Comparison of ENCODE assay signal across 24 mouse cellular contexts in genomic region chr10:42879682-42880081, GRCm38 (mm10). TPM values are rescaled to one million over a fixed set of nuclear protein-coding genes. Genes with fewer than 3 reads are reported as not detected.
DNase-seq lines count a peak whose midpoint lies in the region; ATAC-seq and TF ChIP-seq lines count a peak whose summit lies in the region.
"Had no signal": no experiment of that assay in that cellular context is flagged by ENCODE, and none has a peak within 500 bp of the region (broad histone marks: within the 10 kb centered on the region; RNA-seq: fewer than 3 reads in every experiment).

No protein-coding gene starts in this region.

- no peak for TF ChIP-seq POLR2A in kidney, adult 2 months (IDR thresholded peaks at IDR 0.05; ENCODE audit: low read depth, low read length)

- H3K4me2 ChIP-seq in intestine, embryonic 14.5 days (ENCODE audit: low read length) = no peak overlapping the region
- no peak overlapping the region for H3K4me2 ChIP-seq in intestine, postnatal 0 days (replicated peaks; ENCODE audit: low read depth)
- no peak overlapping the region for H3K4me2 ChIP-seq in kidney, postnatal 0 days (ENCODE audit: low read length)
- no peak overlapping the region; the same call in 1 of the 2 replicates for H3K4me2 ChIP-seq in intestine, embryonic 16.5 days (ENCODE audit: low read depth, low read length)
- 0 out of 2 replicates have a peak overlapping the region, but pooled peaks have one; percentile 16 for H3K4me2 ChIP-seq in stomach, embryonic 16.5 days (ENCODE audit: low read depth, low read length)
- H3K4me2 ChIP-seq in hindbrain, embryonic 13.5 days = no peak overlapping the region
- H3K4me2 ChIP-seq: forebrain, embryonic 13.5 days; heart, embryonic 11.5 days; hindbrain, embryonic 14.5 days had no signal

- no peaks in the 10 kb centered on the region for H3K27me3 ChIP-seq in intestine, embryonic 14.5 days (replicated peaks; ENCODE audit: control insufficient read depth, insufficient read depth, low read length)
- no peaks in the 10 kb centered on the region for H3K27me3 ChIP-seq in intestine, postnatal 0 days (replicated peaks; ENCODE audit: control insufficient read depth, insufficient read depth, low read length)
- H3K27me3 ChIP-seq in kidney, postnatal 0 days (ENCODE audit: insufficient read depth, low read length) = no peaks in the 10 kb centered on the region
- no peaks in the 10 kb centered on the region for H3K27me3 ChIP-seq in kidney, adult 2 months (replicated peaks; ENCODE audit: control insufficient read depth, insufficient read depth, low read length)
- H3K27me3 ChIP-seq in intestine, embryonic 16.5 days (replicated peaks; ENCODE audit: control insufficient read depth, insufficient read depth, low read length) = no peaks in the 10 kb centered on the region
- H3K27me3 ChIP-seq in stomach, embryonic 16.5 days (ENCODE audit: control insufficient read depth, insufficient read depth, low read length) = no peaks in the 10 kb centered on the region
- 0 out of 2 replicates have a peak, but pooled peaks cover 3% of the 10 kb centered on the region for H3K27me3 ChIP-seq in hindbrain, embryonic 13.5 days
- H3K27me3 ChIP-seq: CH12.LX; forebrain, embryonic 13.5 days had no signal

- no peak for TF ChIP-seq CTCF in intestine, postnatal 0 days (IDR thresholded peaks at IDR 0.05; ENCODE audit: low read depth)
- TF ChIP-seq CTCF in kidney, postnatal 0 days (IDR thresholded peaks at IDR 0.05; ENCODE audit: low read depth) = no peak
- no peak for TF ChIP-seq CTCF in kidney, adult 2 months (conservative IDR thresholded peaks at IDR 0.05; ENCODE audit: insufficient read depth, insufficient read length, low read depth, low read length)

- H3K27ac ChIP-seq in intestine, embryonic 14.5 days (ENCODE audit: low read depth) = peak overlapping the region; percentile 39
- H3K27ac ChIP-seq in intestine, postnatal 0 days (ENCODE audit: low read depth, low read length) = no peak overlapping the region
- peak overlapping the region; percentile 8; the same call in 1 of the 2 replicates for H3K27ac ChIP-seq in kidney, postnatal 0 days
- no peak overlapping the region for H3K27ac ChIP-seq in kidney, adult 2 months (ENCODE audit: insufficient read depth, low read depth, low read length)
- H3K27ac ChIP-seq in intestine, embryonic 16.5 days (ENCODE audit: low read length) = peak overlapping the region; percentile 69
- peak overlapping the region; percentile 67 for H3K27ac ChIP-seq in stomach, embryonic 16.5 days (ENCODE audit: low read length)
- no peak overlapping the region for H3K27ac ChIP-seq in hindbrain, embryonic 13.5 days
- H3K27ac ChIP-seq: forebrain, embryonic 10.5 days; forebrain, embryonic 13.5 days; hindbrain, embryonic 10.5 days; hindbrain, embryonic 14.5 days had no signal

- 54% methylated on average over 5 of the region's 5 CpGs for WGBS in intestine, embryonic 14.5 days
- WGBS in intestine, postnatal 0 days = 61% methylated on average over 5 of the region's 5 CpGs
- WGBS in kidney, postnatal 0 days = 60% methylated on average over 5 of the region's 5 CpGs
- WGBS in kidney, adult 2 months = 62% methylated on average over 5 of the region's 5 CpGs
- 43% methylated on average over 5 of the region's 5 CpGs for WGBS in intestine, embryonic 16.5 days
- WGBS in stomach, embryonic 16.5 days = 57% methylated on average over 5 of the region's 5 CpGs
- 86% methylated on average over 5 of the region's 5 CpGs for WGBS in hindbrain, embryonic 13.5 days

- H3K9me3 ChIP-seq in intestine, embryonic 14.5 days (ENCODE audit: control insufficient read depth, low read length) = no peaks in the 10 kb centered on the region
- H3K9me3 ChIP-seq in intestine, postnatal 0 days (ENCODE audit: control insufficient read depth) = no peaks in the 10 kb centered on the region
- H3K9me3 ChIP-seq in kidney, postnatal 0 days (replicated peaks; ENCODE audit: low read length) = no peaks in the 10 kb centered on the region
- H3K9me3 ChIP-seq in intestine, embryonic 16.5 days (ENCODE audit: control insufficient read depth, low read length) = no peaks in the 10 kb centered on the region
- H3K9me3 ChIP-seq in stomach, embryonic 16.5 days (replicated peaks; ENCODE audit: control insufficient read depth, low read length) = no peaks in the 10 kb centered on the region
- H3K9me3 ChIP-seq in hindbrain, embryonic 13.5 days = no peaks in the 10 kb centered on the region
- H3K9me3 ChIP-seq: forebrain, embryonic 10.5 days; forebrain, embryonic 13.5 days; G1E; hindbrain, embryonic 10.5 days had no signal

- no peak overlapping the region for H3K4me3 ChIP-seq in intestine, embryonic 14.5 days (ENCODE audit: low read depth, low read length)
- no peak overlapping the region for H3K4me3 ChIP-seq in intestine, postnatal 0 days (ENCODE audit: low read depth, low read length)
- no peak overlapping the region for H3K4me3 ChIP-seq in kidney, postnatal 0 days (replicated peaks; ENCODE audit: low read depth, low read length)
- H3K4me3 ChIP-seq in kidney, adult 2 months (ENCODE audit: insufficient read depth, low read depth, low read length) = no peak overlapping the region
- no peak overlapping the region for H3K4me3 ChIP-seq in intestine, embryonic 16.5 days (ENCODE audit: low read length)
- H3K4me3 ChIP-seq in stomach, embryonic 16.5 days (replicated peaks; ENCODE audit: low read length) = no peak overlapping the region
- H3K4me3 ChIP-seq in hindbrain, embryonic 13.5 days = no peak overlapping the region
- H3K4me3 ChIP-seq: forebrain, embryonic 10.5 days; forebrain, embryonic 13.5 days; hindbrain, embryonic 10.5 days had no signal

- H3K36me3 ChIP-seq in intestine, embryonic 14.5 days (ENCODE audit: control insufficient read depth, insufficient read depth, low read length) = no peaks in the 10 kb centered on the region
- H3K36me3 ChIP-seq in intestine, postnatal 0 days (ENCODE audit: control insufficient read depth, insufficient read depth) = no peaks in the 10 kb centered on the region
- H3K36me3 ChIP-seq in kidney, postnatal 0 days (ENCODE audit: insufficient read depth, low read length) = no peaks in the 10 kb centered on the region
- H3K36me3 ChIP-seq in kidney, adult 2 months (ENCODE audit: control insufficient read depth, insufficient read depth, low read length) = no peaks in the 10 kb centered on the region
- no peaks in the 10 kb centered on the region for H3K36me3 ChIP-seq in intestine, embryonic 16.5 days (ENCODE audit: control insufficient read depth, insufficient read depth, low read length)
- H3K36me3 ChIP-seq in stomach, embryonic 16.5 days (ENCODE audit: control insufficient read depth, insufficient read depth, low read length) = no peaks in the 10 kb centered on the region
- no peaks in the 10 kb centered on the region for H3K36me3 ChIP-seq in hindbrain, embryonic 13.5 days
- H3K36me3 ChIP-seq: forebrain, embryonic 10.5 days; G1E; hindbrain, embryonic 10.5 days had no signal

- DNase-seq in intestine, embryonic 14.5 days (ENCODE audit: low spot score) = no peak
- peak; percentile 15 for DNase-seq in kidney, postnatal 0 days (ENCODE audit: low spot score)
- DNase-seq in kidney, adult 2 months = no peak
- DNase-seq in thymus, adult 18-20 months = no peak
- DNase-seq: adrenal gland, postnatal 10 days; adrenal gland, postnatal 36 days; B cell, adult 2 months; cerebellum, adult 18-20 months; cerebellum, adult 9-10 months; cerebellum, postnatal 14 days; gastrocnemius, postnatal 10 days; gastrocnemius, postnatal 36 days had no signal

- H3K4me1 ChIP-seq in intestine, embryonic 14.5 days (replicated peaks; ENCODE audit: control insufficient read depth, insufficient read depth, low read length) = 0 out of 2 replicates have a peak, but pooled peaks cover 4% of the 10 kb centered on the region
- H3K4me1 ChIP-seq in intestine, postnatal 0 days (replicated peaks; ENCODE audit: control insufficient read depth, insufficient read depth, low read length) = no peaks in the 10 kb centered on the region
- H3K4me1 ChIP-seq in kidney, postnatal 0 days (replicated peaks; ENCODE audit: insufficient read depth, low read length) = no peaks in the 10 kb centered on the region
- H3K4me1 ChIP-seq in kidney, adult 2 months (ENCODE audit: control insufficient read depth, insufficient read depth, low read length) = no peaks in the 10 kb centered on the region
- no peaks in the 10 kb centered on the region for H3K4me1 ChIP-seq in intestine, embryonic 16.5 days (ENCODE audit: control insufficient read depth, insufficient read depth, low read length)
- H3K4me1 ChIP-seq in stomach, embryonic 16.5 days (ENCODE audit: control insufficient read depth, insufficient read depth, low read length) = no peaks in the 10 kb centered on the region
- H3K4me1 ChIP-seq in hindbrain, embryonic 13.5 days (replicated peaks) = peaks cover 3% of the 10 kb centered on the region; the same call in 1 of the 2 replicates
- H3K4me1 ChIP-seq: forebrain, embryonic 13.5 days had no signal

- H3K9ac ChIP-seq in intestine, embryonic 14.5 days (ENCODE audit: low read length) = no peak overlapping the region
- H3K9ac ChIP-seq in intestine, postnatal 0 days (ENCODE audit: low read depth, low read length) = no peak overlapping the region
- H3K9ac ChIP-seq in kidney, postnatal 0 days (ENCODE audit: low read depth, low read length) = no peak overlapping the region
- H3K9ac ChIP-seq in intestine, embryonic 16.5 days (ENCODE audit: low read depth, low read length) = no peak overlapping the region; the same call in 1 of the 2 replicates
- H3K9ac ChIP-seq in stomach, embryonic 16.5 days (ENCODE audit: low read length) = no peak overlapping the region
- H3K9ac ChIP-seq in hindbrain, embryonic 13.5 days = no peak overlapping the region
- H3K9ac ChIP-seq: forebrain, embryonic 13.5 days; hindbrain, embryonic 14.5 days had no signal

- ATAC-seq in intestine, embryonic 14.5 days (replicated peaks; ENCODE audit: low FRiP score, low TSS enrichment, low read depth) = no peak
- ATAC-seq in intestine, postnatal 0 days = no peak
- ATAC-seq in kidney, postnatal 0 days (replicated peaks; ENCODE audit: low FRiP score, low read depth) = no peak; the same call in 1 of the 2 replicates
- ATAC-seq in intestine, embryonic 16.5 days = peak; percentile 52
- ATAC-seq in stomach, embryonic 16.5 days (ENCODE audit: insufficient read depth, low FRiP score) = peak; percentile 65; the same call in 1 of the 2 replicates
- ATAC-seq in hindbrain, embryonic 13.5 days (ENCODE audit: low FRiP score) = no peak
- ATAC-seq: forebrain, embryonic 13.5 days; Patski had no signal

RNA-seq across cellular contexts. Expression of gene Scml4, which starts 19.5 kb away (rescaled TPM):
- 19.4 and 22.3 TPM in 2 replicates for polyA plus RNA-seq in intestine, embryonic 14.5 days (2014; fragmentation: Nextera tagmentation; extraction: Ambion mirVana)
- polyA plus RNA-seq in intestine, postnatal 0 days (2015; fragmentation: Nextera tagmentation; extraction: Ambion mirVana) = 13.0 and 13.7 TPM in 2 replicates
- polyA plus RNA-seq in kidney, postnatal 0 days (2015; fragmentation: Nextera tagmentation; extraction: Ambion mirVana) = 1.7 and 2.0 TPM in 2 replicates
- 1.0 and 2.2 TPM in 2 replicates for polyA plus RNA-seq in kidney, adult 2 months (2012; rRNA removed)
- 34.1 and 35.9 TPM in 2 replicates for polyA plus RNA-seq in intestine, embryonic 16.5 days (2015; fragmentation: Nextera tagmentation; extraction: Ambion mirVana)
- 12.2 and 13.8 TPM in 2 replicates for polyA plus RNA-seq in stomach, embryonic 16.5 days (2015; fragmentation: Nextera tagmentation; extraction: Ambion mirVana)
- polyA plus RNA-seq in hindbrain, embryonic 13.5 days (2015; fragmentation: Nextera tagmentation; extraction: Ambion mirVana) = 7.1 and 10.2 TPM in 2 replicates
- polyA plus RNA-seq: G1E had no signal

Comparison
In these comparisons a context has a peak if more than half of its experiments do, and no peak if none do; other contexts are left out.
1. ATAC-seq: peak in intestine, embryonic 16.5 days (single experiment) and stomach, embryonic 16.5 days (single experiment); none in intestine, embryonic 14.5 days (single experiment), intestine, postnatal 0 days (single experiment), kidney, postnatal 0 days (single experiment) and hindbrain, embryonic 13.5 days (single experiment).
2. H3K27ac ChIP-seq: peak in intestine, embryonic 14.5 days (single experiment), kidney, postnatal 0 days (single experiment), intestine, embryonic 16.5 days (single experiment) and stomach, embryonic 16.5 days (single experiment); none in intestine, postnatal 0 days (single experiment), kidney, adult 2 months (single experiment) and hindbrain, embryonic 13.5 days (single experiment).